Mouse (Mus musculus): Measurements from ENCODE around the gene Rap1a.

Gene Rap1a

GRCm38 (mm10) chr3:105763132-105763851 is 37.8 kb downstream of the Rap1a start:
- no peak for DNase-seq (ENCODE audit: extremely low spot score)

GRCm38 (mm10) chr3:105760063-105760462 is 41.1 kb downstream of the Rap1a start:
- DNase-seq (ENCODE audit: extremely low spot score): no peak

- DNase-seq (ENCODE audit: extremely low spot score): no peak
These were observed 42.5 kb downstream of the Rap1a start for GRCm38 (mm10) chr3:105758658-105759057.

- no peak for DNase-seq (ENCODE audit: extremely low spot score)
These were observed 43.0 kb downstream of the Rap1a start for GRCm38 (mm10) chr3:105758098-105758497.

GRCm38 (mm10) chr3:105757323-105758083 is 43.6 kb downstream of the Rap1a start:
- DNase-seq (ENCODE audit: extremely low spot score): no peak

GRCm38 (mm10) chr3:105756505-105756904 is 44.6 kb downstream of the Rap1a start:
- no peak for DNase-seq (ENCODE audit: extremely low spot score)

- no peak for DNase-seq (ENCODE audit: extremely low spot score)
These were observed 46.0 kb downstream of the Rap1a start for GRCm38 (mm10) chr3:105755123-105755522.

GRCm38 (mm10) chr3:105754184-105754583 is 47.0 kb downstream of the Rap1a start:
- no peak for DNase-seq (ENCODE audit: extremely low spot score)

GRCm38 (mm10) chr3:105750810-105751209 is 50.3 kb downstream of the Rap1a start:
- DNase-seq (ENCODE audit: extremely low spot score): no peak

GRCm38 (mm10) chr3:105746542-105746941 is 54.6 kb downstream of the Rap1a start:
- DNase-seq (ENCODE audit: extremely low spot score): no peak

GRCm38 (mm10) chr3:105737666-105738065 is 63.5 kb downstream of the Rap1a start:
- no peak for DNase-seq (ENCODE audit: extremely low spot score)

- no peak for DNase-seq (ENCODE audit: extremely low spot score)
These were observed 64.1 kb downstream of the Rap1a start for GRCm38 (mm10) chr3:105737070-105737469.

GRCm38 (mm10) chr3:105736148-105736547 is 65.0 kb downstream of the Rap1a start:
- no peak for DNase-seq (ENCODE audit: extremely low spot score)

GRCm38 (mm10) chr3:105735285-105735684 is 65.9 kb downstream of the Rap1a start:
- DNase-seq (ENCODE audit: extremely low spot score): no peak

GRCm38 (mm10) chr3:105733538-105733937 is 67.6 kb downstream of the Rap1a start:
- no peak for DNase-seq (ENCODE audit: extremely low spot score)

- no peak for DNase-seq (ENCODE audit: extremely low spot score)
These were observed 68.8 kb downstream of the Rap1a start for GRCm38 (mm10) chr3:105732360-105732759.

GRCm38 (mm10) chr3:105726037-105726436 is 75.1 kb downstream of the Rap1a start:
- peak; percentile 44 for DNase-seq (ENCODE audit: extremely low spot score)

- no peak for DNase-seq (ENCODE audit: extremely low spot score)
These were observed 78.6 kb downstream of the Rap1a start for GRCm38 (mm10) chr3:105722510-105722909.

GRCm38 (mm10) chr3:105721681-105722201 is 79.4 kb downstream of the Rap1a start:
- DNase-seq (ENCODE audit: extremely low spot score): no peak

GRCm38 (mm10) chr3:105720514-105720913 is 80.6 kb downstream of the Rap1a start:
- DNase-seq (ENCODE audit: extremely low spot score): no peak

- no peak for DNase-seq (ENCODE audit: extremely low spot score)
These were observed 81.2 kb downstream of the Rap1a start for GRCm38 (mm10) chr3:105719979-105720378.

GRCm38 (mm10) chr3:105718746-105719145 is 82.4 kb downstream of the Rap1a start:
- no peak for DNase-seq (ENCODE audit: extremely low spot score)

Measured in embryo, embryonic 9.5 days (tissue).